Mouse (Mus musculus): ENCODE data around the gene Anxa5. TPM values are rescaled to one million over a fixed set of nuclear protein-coding genes. Genes with fewer than 3 reads are reported as not detected.

Gene Anxa5
- total and polyA plus RNA-seq, 3 experiments: 30.8 to 47.1 (median 43.4) TPM

DNA sequence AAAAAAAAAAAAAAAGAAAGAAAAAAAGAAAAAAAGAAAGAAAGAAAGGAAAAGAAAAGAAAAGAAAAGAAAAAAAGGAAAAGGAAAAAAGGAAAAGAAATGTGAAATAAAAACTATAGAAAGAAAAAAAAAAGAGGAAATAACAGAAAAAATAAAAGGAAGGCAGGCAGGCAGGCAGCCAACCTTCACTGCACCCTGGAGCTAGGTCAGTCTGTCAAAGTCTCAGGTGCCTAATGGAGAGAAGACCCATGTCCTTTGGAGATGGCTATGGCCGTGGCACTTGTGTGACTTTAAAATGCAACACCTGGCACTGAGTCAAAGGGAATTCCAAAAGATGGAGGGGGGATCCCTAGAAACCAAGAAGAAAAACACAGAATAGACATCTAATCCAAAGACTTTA lies 12.7 kb upstream of the Anxa5 start:
- peaks cover 12 to 26% of the 10 kb centered on the region in 2 experiments for H3K4me1 ChIP-seq (ENCODE audit: control insufficient read depth in 1 of 2, insufficient read depth in 2 of 2)
- H3K4me3 ChIP-seq (replicated peaks in 1 of 3; ENCODE audit: low read depth in 2 of 3, low read length in 2 of 3, poor library complexity in 1 of 3): no peak overlapping the region
- no peaks in the 10 kb centered on the region for H3K36me3 ChIP-seq (replicated peaks in 1 of 2; ENCODE audit: control insufficient read depth in 1 of 2, insufficient read depth in 1 of 2, low read length in 1 of 2)
- no peak overlapping the region for H3K27ac ChIP-seq (ENCODE audit: insufficient read depth, low read depth)
- TF ChIP-seq MYC (IDR thresholded peaks at IDR 0.05; ENCODE audit: low read depth, low read length): no peak
- H3K4me2 ChIP-seq (ENCODE audit: insufficient read depth, low read depth, poor library complexity, severe bottlenecking): no peak overlapping the region
- peaks cover 11% of the 10 kb centered on the region for H3K9me3 ChIP-seq (replicated peaks; ENCODE audit: low read length)
- no peaks in the 10 kb centered on the region for H3K79me2 ChIP-seq (replicated peaks; ENCODE audit: control insufficient read depth, extremely low read depth, insufficient read depth, poor library complexity, severe bottlenecking)
- DNase-seq (ENCODE audit: extremely low read depth): no peak
- no peaks in the 10 kb centered on the region for H3K27me3 ChIP-seq (replicated peaks)
- H3K9ac ChIP-seq (ENCODE audit: insufficient read depth, low read depth): no peak overlapping the region
- dilution Hi-C loops (cut with MboI; ENCODE audit: extremely low pct_ligation_motif_present, extremely low pct_unique_long_range_greater_than_20kb, low sequenced_read_pairs): no loop called here
- in situ Hi-C loops (cut with MboI; ENCODE audit: low pct_ligation_motif_present, low pct_unique_long_range_greater_than_20kb, low sequenced_read_pairs): no loop called here

DNA sequence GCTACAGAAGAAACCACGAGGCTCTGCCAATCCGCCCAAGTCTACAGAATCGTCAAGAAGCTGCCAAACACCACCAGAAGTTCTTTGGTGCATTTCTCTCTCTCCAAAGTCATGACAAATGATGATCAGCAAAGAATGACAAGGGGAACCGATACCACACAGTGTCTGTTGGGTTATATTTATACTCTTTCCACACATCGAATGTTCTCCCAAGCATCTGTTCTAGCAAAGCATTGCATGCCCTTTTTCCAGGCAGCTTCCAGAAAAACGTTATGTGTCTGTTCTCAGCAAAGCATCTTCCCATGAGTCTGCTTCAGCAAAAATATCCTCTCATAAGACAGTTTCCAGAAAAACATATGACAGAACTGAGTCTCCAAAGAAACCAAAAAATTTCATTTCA lies 11.2 kb upstream of the Anxa5 start:
- in situ Hi-C loops (cut with MboI; ENCODE audit: low pct_ligation_motif_present, low pct_unique_long_range_greater_than_20kb, low sequenced_read_pairs): no loop called here
- H3K4me3 ChIP-seq (replicated peaks in 1 of 3; ENCODE audit: low read depth in 2 of 3, low read length in 2 of 3, poor library complexity in 1 of 3): no peak overlapping the region
- dilution Hi-C loops (cut with MboI; ENCODE audit: extremely low pct_ligation_motif_present, extremely low pct_unique_long_range_greater_than_20kb, low sequenced_read_pairs): no loop called here

DNA sequence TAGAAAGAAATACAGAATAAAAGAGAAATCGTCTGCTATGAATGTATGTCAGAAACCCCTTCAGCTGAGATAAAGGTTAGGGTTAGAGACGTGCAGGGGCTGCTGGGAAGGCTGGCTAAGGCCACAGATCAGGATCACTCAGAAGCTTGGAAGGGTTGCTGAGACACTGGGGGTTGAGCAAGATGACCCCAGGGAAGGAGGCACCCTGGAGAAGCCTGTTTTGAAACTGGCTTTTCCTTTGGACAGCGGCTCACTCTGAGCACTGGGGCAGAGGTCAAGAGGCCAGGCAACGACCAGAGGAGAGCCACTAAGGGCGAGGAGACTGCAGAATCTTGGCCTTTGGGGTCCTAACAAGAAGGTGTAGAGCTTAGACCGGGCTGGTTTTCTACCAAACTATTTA lies 10.5 kb upstream of the Anxa5 start:
- DNase-seq (ENCODE audit: extremely low read depth): no peak
- in situ Hi-C loops (cut with MboI; ENCODE audit: low pct_ligation_motif_present, low pct_unique_long_range_greater_than_20kb, low sequenced_read_pairs) (no loop called here), dilution Hi-C loops (cut with MboI; ENCODE audit: extremely low pct_ligation_motif_present, extremely low pct_unique_long_range_greater_than_20kb, low sequenced_read_pairs) (no loop called here)
- no peak overlapping the region for H3K4me3 ChIP-seq (replicated peaks in 1 of 3; ENCODE audit: low read depth in 2 of 3, low read length in 2 of 3, poor library complexity in 1 of 3)
- TF ChIP-seq NRF1 (IDR thresholded peaks at IDR 0.05; ENCODE audit: low read depth, low read length) (no peak), CTCF (conservative IDR thresholded peaks at IDR 0.05 in 1 of 2, IDR thresholded peaks at IDR 0.05 in 1 of 2; ENCODE audit: low read depth in 2 of 2, low read length in 2 of 2) (no peak), ZNF384 (IDR thresholded peaks at IDR 0.05; ENCODE audit: low read depth, low read length) (no peak), SIN3A (IDR thresholded peaks at IDR 0.05; ENCODE audit: low read length) (no peak), MYC (IDR thresholded peaks at IDR 0.05; ENCODE audit: low read depth, low read length) (no peak), JUND (conservative IDR thresholded peaks at IDR 0.05; ENCODE audit: low read depth, low read length) (no peak), UBTF (IDR thresholded peaks at IDR 0.05; ENCODE audit: low read depth, low read length) (no peak), KAT2A (IDR thresholded peaks at IDR 0.05; ENCODE audit: insufficient replicate concordance, low read length) (no peak), TCF12 (IDR thresholded peaks at IDR 0.05; ENCODE audit: low read depth, low read length) (no peak), JUN (IDR thresholded peaks at IDR 0.05; ENCODE audit: insufficient read depth, low read depth, low read length) (no peak), ZKSCAN1 (IDR thresholded peaks at IDR 0.05; ENCODE audit: borderline replicate concordance, low read depth, low read length) (no peak), EP300 (IDR thresholded peaks at IDR 0.05; ENCODE audit: low read length) (no peak), ELF1 (IDR thresholded peaks at IDR 0.05; ENCODE audit: low read depth, low read length) (no peak), CHD1 (IDR thresholded peaks at IDR 0.05; ENCODE audit: low read depth, low read length) (no peak), POLR2AphosphoS2 (IDR thresholded peaks at IDR 0.05; ENCODE audit: low read depth, low read length) (no peak), RCOR1 (conservative IDR thresholded peaks at IDR 0.05; ENCODE audit: low read depth, low read length) (no peak)
- peaks cover 16 to 37% of the 10 kb centered on the region in 2 experiments for H3K4me1 ChIP-seq (ENCODE audit: control insufficient read depth in 1 of 2, insufficient read depth in 2 of 2)
- H3K27me3 ChIP-seq (replicated peaks): no peaks in the 10 kb centered on the region
- no peak overlapping the region for H3K9ac ChIP-seq (ENCODE audit: insufficient read depth, low read depth)
- no peaks in the 10 kb centered on the region for H3K36me3 ChIP-seq (replicated peaks in 1 of 2; ENCODE audit: control insufficient read depth in 1 of 2, insufficient read depth in 1 of 2, low read length in 1 of 2)
- no peaks in the 10 kb centered on the region for H3K79me2 ChIP-seq (replicated peaks; ENCODE audit: control insufficient read depth, extremely low read depth, insufficient read depth, poor library complexity, severe bottlenecking)
- H3K27ac ChIP-seq (ENCODE audit: insufficient read depth, low read depth): no peak overlapping the region
- no peak overlapping the region for H3K4me2 ChIP-seq (ENCODE audit: insufficient read depth, low read depth, poor library complexity, severe bottlenecking)
- H3K9me3 ChIP-seq (replicated peaks; ENCODE audit: low read length): peaks cover 6% of the 10 kb centered on the region

More for the DNA sequence above, 11.2 kb upstream of the Anxa5 start:
- Histone ChIP-seq H3K4me1 (ENCODE audit: control insufficient read depth in 1 of 2, insufficient read depth in 2 of 2) (peaks cover 14 to 30% of the 10 kb centered on the region in 2 experiments), H3K79me2 (replicated peaks; ENCODE audit: control insufficient read depth, extremely low read depth, insufficient read depth, poor library complexity, severe bottlenecking) (no peaks in the 10 kb centered on the region), H3K27ac (ENCODE audit: insufficient read depth, low read depth) (no peak overlapping the region), H3K36me3 (replicated peaks in 1 of 2; ENCODE audit: control insufficient read depth in 1 of 2, insufficient read depth in 1 of 2, low read length in 1 of 2) (no peaks in the 10 kb centered on the region), H3K9ac (ENCODE audit: insufficient read depth, low read depth) (no peak overlapping the region), H3K9me3 (replicated peaks; ENCODE audit: low read length) (peaks cover 8% of the 10 kb centered on the region), H3K4me2 (ENCODE audit: insufficient read depth, low read depth, poor library complexity, severe bottlenecking) (no peak overlapping the region), H3K27me3 (replicated peaks) (no peaks in the 10 kb centered on the region)
- no peak for DNase-seq (ENCODE audit: extremely low read depth)
- TF ChIP-seq PAX5 (IDR thresholded peaks at IDR 0.05; ENCODE audit: low read length): no peak
- TF ChIP-seq MAFK (IDR thresholded peaks at IDR 0.05; ENCODE audit: insufficient replicate concordance, low read length): no peak
- no peak for TF ChIP-seq MXI1 (IDR thresholded peaks at IDR 0.05; ENCODE audit: low read depth, low read length)
- no peak for TF ChIP-seq MAZ (IDR thresholded peaks at IDR 0.05; ENCODE audit: low read depth, low read length)
- TF ChIP-seq JUN (IDR thresholded peaks at IDR 0.05; ENCODE audit: insufficient read depth, low read depth, low read length): no peak
- no peak for TF ChIP-seq EP300 (IDR thresholded peaks at IDR 0.05; ENCODE audit: low read length)
